8 mouse cellular contexts compared by ENCODE assay signal in the genomic region with DNA sequence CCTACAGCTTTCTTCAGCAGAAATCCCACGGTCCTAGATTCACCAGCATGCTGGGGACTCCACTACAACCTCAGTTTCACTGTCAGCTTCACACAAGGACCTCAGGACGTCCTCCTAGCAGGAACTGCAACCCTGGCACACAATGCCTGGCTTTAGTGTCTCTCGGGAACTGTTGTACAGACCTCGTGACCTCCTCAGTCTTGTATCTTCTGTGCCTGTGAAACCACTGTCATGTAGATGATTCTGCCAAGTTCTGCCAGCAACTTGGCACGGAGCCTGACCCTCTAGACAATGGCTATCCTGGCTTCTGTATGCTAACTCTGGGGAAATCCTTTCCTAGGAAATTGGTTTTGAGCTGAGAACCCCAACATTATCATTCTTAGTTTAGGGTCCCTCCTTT. TPM values are rescaled to one million over a fixed set of nuclear protein-coding genes. Genes with fewer than 3 reads are reported as not detected.
DNase-seq lines count a peak whose midpoint lies in the region.

No protein-coding gene starts in this region.

- H3K36me3 ChIP-seq in hindbrain, embryonic 10.5 days = no peaks in the 10 kb centered on the region

- intact Hi-C loops in heart, postnatal 36 days (cut with DNase I) = no loop called here

- no peak overlapping the region for H3K4me3 ChIP-seq in hindbrain, embryonic 10.5 days

- DNase-seq in adrenal gland, adult (ENCODE audit: inconsistent age in 2 of 2, low spot score in 1 of 2) = peak; percentile 62 to 86
- DNase-seq in adrenal gland, postnatal 4 days (ENCODE audit: low spot score in 2 of 2) = no peak
- DNase-seq in right cerebral cortex, adult 18-20 months = peak; percentile 32
- DNase-seq in right cerebral cortex, postnatal 25 days = no peak
- DNase-seq in heart, postnatal 36 days = peak; percentile 49 to 56
- DNase-seq in testis, postnatal 14 days (ENCODE audit: low spot score) = peak; percentile 36
- no peak for DNase-seq in gastrocnemius, postnatal 25 days
- no peak for DNase-seq in hindbrain, embryonic 10.5 days (ENCODE audit: low spot score)

- no peaks in the 10 kb centered on the region for H3K9me3 ChIP-seq in hindbrain, embryonic 10.5 days

- H3K4me1 ChIP-seq in hindbrain, embryonic 10.5 days (replicated peaks) = no peaks in the 10 kb centered on the region

- H3K27ac ChIP-seq in hindbrain, embryonic 10.5 days = no peak overlapping the region

- no peaks in the 10 kb centered on the region for H3K27me3 ChIP-seq in hindbrain, embryonic 10.5 days (ENCODE audit: insufficient read depth, poor library complexity, severe bottlenecking)

- 73% methylated on average over 5 of the region's 5 CpGs for WGBS in hindbrain, embryonic 10.5 days

RNA-seq across cellular contexts. Expression of a gene that starts 14.4 kb away (rescaled TPM):
- 1 to 10 TPM; 5.9 to 7.7 TPM for total RNA-seq in adrenal gland, postnatal 4 days (2021)
- total RNA-seq in heart, postnatal 36 days (2021) = 10 to 100 TPM; 76.0 to 78.1 TPM
- total RNA-seq in gastrocnemius, postnatal 25 days (2021) = 100 to 1,000 TPM; 105 to 119 TPM
- 2.0 and 3.2 TPM in 2 replicates for polyA plus RNA-seq in hindbrain, embryonic 10.5 days (2016; fragmentation: Nextera tagmentation; extraction: Ambion mirVana)

Comparison
In these comparisons a context has a peak if more than half of its experiments do, and no peak if none do; other contexts are left out.
1. DNase-seq: peak in adrenal gland, adult (2 of 2), right cerebral cortex, adult 18-20 months (single experiment), heart, postnatal 36 days (2 of 2) and testis, postnatal 14 days (single experiment); none in adrenal gland, postnatal 4 days (0 of 2), right cerebral cortex, postnatal 25 days (single experiment), gastrocnemius, postnatal 25 days (single experiment) and hindbrain, embryonic 10.5 days (single experiment).
2. RNA of a gene that starts 14.4 kb away (total RNA-seq): 105 to 119 TPM in gastrocnemius, postnatal 25 days and 76.0 to 78.1 TPM in heart, postnatal 36 days; 5.9 to 7.7 TPM in adrenal gland, postnatal 4 days; every median in the first group is over 4 times any median in the second.